Mouse (Mus musculus): Measurements from ENCODE around the gene Gabrp.

The Gabrp gene

DNA sequence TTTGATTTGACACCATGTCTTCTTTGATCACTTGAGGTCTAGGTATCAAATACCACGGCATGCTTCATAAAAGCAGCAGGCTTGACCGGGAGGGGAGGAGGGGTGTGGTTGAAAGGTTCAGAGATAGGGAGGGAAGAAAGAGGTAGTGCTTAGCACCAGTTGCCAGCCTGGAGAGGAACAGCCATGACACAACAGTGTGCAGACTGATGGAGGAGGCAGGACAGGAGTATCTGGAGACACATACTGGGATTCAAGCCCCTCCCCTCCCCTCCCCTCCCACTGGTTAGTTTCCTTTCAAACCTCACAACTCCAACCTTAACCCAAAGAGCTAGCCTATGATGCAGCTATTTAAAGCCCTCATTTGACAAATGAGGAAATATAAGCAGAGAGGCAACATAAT is 49.2 kb downstream of the Gabrp start:
- DNase-seq (ENCODE audit: low spot score in 2 of 2), result no peak

DNA sequence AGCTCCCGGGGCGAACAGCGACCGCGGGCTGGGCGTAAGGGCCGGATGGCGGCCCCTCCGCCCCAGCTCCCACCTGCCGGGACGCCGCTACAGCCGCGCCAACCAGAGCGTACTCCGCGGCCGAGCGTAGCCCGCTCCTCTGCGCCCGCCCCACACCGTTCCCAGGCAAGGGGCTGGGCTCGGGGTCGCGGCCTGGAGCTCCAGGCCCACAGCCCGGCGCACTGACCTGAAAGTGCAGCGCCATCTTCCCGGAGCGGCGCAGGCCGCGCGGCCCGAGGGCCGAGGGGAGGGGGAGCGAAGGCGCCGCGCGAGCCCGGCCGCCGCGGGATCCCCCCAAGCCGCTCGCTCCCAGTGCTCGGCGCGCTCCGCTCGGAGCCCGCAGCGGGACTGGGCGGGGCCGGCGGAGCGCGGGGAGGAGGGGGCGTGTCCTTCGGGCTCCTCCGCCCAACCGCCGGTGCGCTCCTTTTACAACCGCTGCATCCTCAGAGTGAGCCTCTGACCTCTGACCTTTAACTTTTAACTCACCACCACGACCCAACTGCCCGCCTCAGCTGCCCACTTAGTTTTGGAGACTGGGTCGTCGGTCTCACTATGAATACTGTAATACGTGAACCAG is 65.3 kb downstream of the Gabrp start, which contains the start of gene Ranbp17:
Ranbp17 (minus strand) TSS at position 371 of the 616 bp plus-strand sequence.
- peak; percentile 20 to 25 for DNase-seq (ENCODE audit: low spot score in 2 of 2)

DNA sequence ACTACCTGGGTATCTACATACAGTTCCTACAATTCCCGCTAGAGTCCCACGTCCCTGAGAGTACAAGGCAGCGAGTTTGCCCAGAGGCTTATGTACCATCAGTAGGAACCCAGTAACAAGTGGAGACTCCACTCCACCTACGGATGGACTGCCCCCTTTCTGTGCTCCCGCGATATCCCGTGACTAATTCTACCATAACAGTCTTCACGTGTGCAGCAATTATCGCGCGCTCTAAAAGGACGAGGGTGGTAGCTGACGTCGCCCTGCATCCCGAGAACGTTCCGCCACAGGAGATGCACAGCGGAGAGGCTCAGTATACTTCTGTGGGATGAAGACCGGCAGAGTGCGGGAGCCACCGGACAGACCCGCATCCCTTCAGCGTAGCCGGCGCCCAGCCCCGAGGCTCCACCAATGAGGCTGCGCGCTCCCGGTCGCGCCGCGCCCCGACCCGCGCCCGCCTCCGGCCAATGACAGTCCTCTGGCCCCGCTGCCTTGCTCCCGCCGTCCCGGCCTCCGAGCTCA is 65.8 kb downstream of the Gabrp start:
- DNase-seq (ENCODE audit: low spot score in 2 of 2), result peak; percentile 12 to 20

DNA sequence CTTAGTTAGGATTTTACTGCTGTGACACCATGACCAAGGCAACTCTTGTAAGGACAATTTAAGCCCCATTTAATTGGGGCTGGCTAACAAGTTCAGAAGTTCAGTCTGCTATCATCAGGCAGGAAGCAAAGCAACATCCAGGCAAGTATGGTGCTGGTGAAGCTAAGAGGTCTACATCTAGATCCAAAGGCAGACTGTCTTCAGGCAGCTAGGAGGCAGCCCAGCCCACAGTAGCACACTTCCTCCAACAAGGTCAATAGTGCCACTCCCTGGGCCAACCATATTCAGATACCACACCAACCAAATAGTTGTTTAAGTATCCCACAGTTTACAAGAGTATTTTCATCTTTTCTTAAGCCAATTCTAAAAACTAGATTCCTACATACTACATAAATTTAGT is 69.4 kb downstream of the Gabrp start:
- DNase-seq (ENCODE audit: low spot score in 2 of 2), result no peak
